Mouse (Mus musculus) spleen, adult 12 weeks (tissue): ENCODE data around the gene Tshb.

Experiments used
- DNase-seq: peaks from one replicate; pipeline ENCODE4 v3.0.0; 2022; ENCODE audit warnings: low spot score

The Tshb gene

DNA sequence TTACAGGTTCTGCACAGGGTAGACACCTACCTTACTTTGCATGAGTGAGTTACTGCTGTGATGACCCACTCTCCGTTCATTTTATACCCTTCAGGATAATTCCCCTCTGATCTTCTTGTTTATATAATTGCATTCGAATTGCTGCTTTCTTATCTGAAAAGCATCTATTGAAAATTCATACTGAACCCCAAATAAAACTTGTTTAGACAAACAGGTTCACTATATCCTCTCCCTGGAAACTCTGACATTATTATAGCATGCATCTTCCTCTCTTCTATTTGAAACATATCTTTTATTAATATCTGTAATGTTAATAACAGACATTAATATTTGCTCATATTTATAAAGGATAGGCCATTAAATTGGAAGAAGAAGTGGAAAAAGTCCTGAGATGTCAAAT is at the start of gene Tshb:
Gene Tshb, minus strand, starts transcription at position 101 of the 400 bp plus-strand sequence.
- no peak for DNase-seq

DNA sequence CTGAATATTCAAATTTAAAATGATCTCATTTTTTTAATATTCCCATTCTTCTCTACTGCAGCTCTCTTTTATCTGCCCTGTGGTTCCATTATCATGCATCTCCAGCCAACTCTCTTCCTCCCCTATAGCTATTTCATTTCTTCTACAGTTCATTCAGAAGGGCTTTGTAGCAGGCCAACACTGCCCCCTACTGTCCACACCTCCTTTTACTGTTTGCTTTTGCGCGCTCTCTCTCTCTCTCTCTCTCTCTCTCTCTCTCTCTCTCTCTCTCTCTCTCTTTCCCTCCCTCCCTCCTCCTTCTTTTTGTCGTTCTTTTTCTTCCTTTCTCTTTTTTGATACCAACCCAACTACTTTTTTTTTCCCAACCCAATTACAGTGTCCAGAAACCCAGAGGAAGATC is 21.4 kb upstream of the Tshb start:
- peak; percentile 38 for DNase-seq

DNA sequence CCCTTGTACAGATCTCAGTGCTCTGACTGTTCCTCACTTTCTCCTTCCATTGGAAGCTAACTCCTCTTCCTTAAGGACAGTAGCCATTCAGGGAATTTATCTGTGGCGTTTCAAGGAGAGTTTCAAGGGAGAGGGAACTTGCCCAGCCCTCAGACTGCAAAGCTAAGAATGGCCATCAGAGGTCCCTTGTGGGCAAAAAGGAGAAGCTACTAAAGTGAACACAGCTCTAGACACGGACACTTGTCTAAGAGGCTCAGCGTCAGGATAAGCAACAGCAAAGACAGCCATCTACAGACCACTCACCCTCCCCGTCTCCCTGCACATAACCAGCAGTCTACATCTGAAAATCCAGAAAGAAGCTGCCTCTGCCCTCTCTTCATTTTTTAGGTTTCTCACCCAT is 4.9 kb upstream of the Tshb start:
- DNase-seq = no peak

- DNase-seq = no peak
These were observed 9.5 kb downstream of the Tshb start for GRCm38 (mm10) chr3:102773018-102773417.

GRCm38 (mm10) chr3:102764850-102765249 is 17.7 kb downstream of the Tshb start:
- no peak for DNase-seq

DNA sequence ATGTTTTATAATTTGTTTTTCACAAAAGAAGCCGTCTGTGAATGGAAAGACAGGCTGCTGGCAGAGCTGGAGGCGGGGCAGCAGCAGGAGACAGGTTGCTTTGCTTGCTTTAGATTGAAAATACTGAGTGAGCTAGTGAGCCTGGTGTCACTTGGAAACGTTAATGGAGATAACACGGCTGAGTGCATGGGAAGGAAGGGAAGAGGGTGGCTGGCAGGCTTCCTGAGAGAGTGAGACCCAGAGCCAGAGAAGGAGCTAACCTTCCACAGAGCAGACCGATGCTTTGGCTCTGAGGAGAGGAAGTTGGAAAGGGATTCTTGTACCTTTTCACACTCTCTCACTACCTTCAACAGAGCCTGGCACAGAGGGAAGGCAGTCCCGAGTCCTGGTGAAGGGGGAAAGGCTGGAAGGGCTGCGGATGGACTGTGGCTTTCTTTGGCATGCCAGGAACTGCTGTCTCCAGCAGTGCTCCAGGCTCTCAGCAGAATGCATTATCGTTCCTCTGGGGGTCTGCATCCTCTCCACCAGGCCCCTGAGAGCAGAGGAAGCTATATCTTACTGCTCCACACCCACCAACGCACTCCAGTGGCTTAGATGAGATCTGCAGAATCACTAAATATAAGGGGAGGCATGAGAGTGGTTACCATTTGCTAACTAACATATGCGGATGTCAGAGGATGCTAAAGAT is 18.7 kb downstream of the Tshb start:
- no peak for DNase-seq

GRCm38 (mm10) chr3:102762388-102762787 is 20.1 kb downstream of the Tshb start:
- DNase-seq = no peak

DNA sequence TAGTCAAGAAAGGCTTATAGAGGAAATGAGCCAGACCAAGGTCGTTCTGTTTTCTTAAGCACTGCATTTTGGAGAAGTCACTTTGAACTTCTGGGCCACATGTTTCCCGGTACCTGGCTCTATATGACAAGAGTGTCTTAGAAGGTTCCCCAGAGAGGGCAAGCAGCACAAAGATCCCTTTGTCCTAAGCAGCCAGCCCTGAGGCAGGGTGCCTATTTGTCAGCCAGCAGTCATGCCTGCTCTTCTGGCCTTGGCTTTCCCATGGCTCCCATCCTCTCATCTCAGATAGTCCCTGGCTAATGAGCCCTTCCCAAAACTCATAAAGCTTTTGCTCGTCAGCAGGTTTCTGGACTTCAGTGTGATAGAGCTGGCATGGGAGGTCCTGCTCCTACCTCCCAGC is 22.3 kb downstream of the Tshb start:
- DNase-seq = no peak

DNA sequence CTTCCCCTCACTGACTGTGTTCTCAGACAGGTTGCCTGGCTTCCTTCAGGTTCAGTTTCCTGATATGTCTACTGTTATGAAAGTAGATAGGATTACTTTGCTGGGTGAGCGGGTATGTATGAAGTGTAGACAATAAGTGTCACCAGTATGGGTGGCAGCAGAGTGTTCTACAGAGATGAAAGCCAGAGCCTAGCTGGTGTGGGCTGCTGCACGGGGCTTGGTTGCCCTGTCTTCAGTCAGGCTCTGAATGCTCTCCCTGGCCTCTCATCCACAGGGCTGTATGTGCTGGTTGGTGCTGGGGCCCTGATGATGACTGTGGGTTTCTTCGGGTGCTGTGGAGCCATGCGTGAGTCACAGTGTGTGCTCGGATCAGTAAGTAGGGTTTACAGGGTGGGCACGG is 25.5 kb downstream of the Tshb start:
- DNase-seq = no peak

DNA sequence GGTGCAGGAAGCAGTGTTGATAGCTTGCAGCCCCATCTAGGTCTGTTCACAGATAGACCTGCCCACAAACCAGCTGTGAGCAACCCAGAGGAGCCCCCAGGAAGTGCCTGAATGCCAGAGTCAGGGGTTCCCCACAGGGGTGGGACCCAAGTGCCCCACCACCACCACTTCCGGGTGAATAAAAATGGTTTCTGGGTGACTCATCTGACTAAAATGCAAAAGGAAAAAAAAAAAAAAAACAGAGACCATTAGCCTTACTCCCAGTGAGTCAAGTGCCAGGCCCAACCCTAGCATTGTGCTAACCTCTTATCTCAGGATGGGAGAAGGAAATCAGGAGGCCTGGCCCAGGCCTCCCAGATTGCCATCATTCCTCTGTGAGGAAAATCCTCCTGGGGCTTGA is 26.7 kb downstream of the Tshb start:
- no peak for DNase-seq

DNA sequence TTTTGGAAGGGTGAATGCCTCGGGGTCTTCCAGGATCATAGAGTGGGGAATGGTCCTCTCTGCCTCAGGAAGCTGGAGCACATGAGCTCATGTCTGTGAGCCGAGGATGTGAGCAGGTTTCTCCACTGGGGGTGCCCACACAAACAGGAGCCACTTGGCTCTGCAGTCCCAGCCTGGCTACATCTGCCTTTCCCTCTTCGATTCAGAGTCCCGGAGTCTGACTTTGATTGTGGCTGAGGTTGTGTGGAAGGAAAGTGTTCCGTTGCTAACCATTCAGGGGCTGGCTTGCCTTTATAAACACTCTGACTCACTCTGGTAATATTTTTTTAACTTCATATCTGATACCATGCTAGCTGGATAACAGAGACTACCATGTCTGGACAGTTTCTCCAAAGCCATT is 30.1 kb downstream of the Tshb start:
- no peak for DNase-seq

GRCm38 (mm10) chr3:102752053-102752452 is 30.5 kb downstream of the Tshb start:
- DNase-seq = no peak

GRCm38 (mm10) chr3:102751536-102751935 is 31.0 kb downstream of the Tshb start:
- no peak for DNase-seq

- DNase-seq = no peak
These were observed 31.4 kb downstream of the Tshb start for GRCm38 (mm10) chr3:102751136-102751535.

DNA sequence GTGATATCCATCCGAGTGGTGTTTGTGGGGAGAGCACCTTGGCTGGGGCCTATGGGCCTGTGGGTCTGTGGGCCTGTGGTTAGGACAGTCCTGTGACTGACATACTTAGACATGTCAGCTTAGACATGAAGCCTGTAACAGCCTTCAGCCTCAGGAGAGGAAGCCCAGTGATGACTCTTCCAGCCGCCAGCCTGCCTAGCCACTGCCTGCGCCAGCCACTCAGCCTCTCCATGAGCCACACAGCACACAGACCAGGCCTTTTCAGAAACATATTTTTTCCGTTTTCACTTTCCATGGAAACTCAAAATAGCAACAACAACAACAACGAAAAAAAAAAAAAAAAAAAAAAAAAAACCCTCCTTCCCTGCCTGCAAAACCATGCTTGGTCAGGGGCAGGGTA is 33.8 kb downstream of the Tshb start:
- DNase-seq = no peak

GRCm38 (mm10) chr3:102748038-102748437 is 34.5 kb downstream of the Tshb start:
- no peak for DNase-seq

DNA sequence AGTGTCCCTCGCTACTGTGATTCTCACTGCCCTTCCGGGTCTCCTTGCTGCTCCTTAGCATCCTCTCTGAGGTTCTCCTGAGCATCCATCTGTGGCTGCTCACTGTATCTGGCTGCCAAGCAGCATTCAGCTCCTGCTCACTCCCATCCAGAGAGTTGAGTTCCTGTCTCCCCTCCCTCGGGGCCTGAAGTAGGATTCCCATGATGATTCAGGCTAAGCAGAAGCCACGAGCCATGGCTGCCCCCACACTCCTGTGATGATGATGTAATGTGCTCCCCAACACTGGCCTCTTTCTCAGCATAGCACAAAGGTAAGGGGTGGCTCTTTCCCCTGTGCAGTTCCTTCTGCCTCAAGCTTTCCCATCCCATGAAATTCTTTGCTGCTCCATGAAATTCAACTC is 36.3 kb downstream of the Tshb start:
- DNase-seq = no peak

- no peak for DNase-seq
These were observed 37.9 kb downstream of the Tshb start for GRCm38 (mm10) chr3:102744657-102745056.

- no peak for DNase-seq
These were observed 38.6 kb downstream of the Tshb start for GRCm38 (mm10) chr3:102743781-102744471.

- no peak for DNase-seq
These were observed 39.3 kb downstream of the Tshb start for GRCm38 (mm10) chr3:102743202-102743601.

DNA sequence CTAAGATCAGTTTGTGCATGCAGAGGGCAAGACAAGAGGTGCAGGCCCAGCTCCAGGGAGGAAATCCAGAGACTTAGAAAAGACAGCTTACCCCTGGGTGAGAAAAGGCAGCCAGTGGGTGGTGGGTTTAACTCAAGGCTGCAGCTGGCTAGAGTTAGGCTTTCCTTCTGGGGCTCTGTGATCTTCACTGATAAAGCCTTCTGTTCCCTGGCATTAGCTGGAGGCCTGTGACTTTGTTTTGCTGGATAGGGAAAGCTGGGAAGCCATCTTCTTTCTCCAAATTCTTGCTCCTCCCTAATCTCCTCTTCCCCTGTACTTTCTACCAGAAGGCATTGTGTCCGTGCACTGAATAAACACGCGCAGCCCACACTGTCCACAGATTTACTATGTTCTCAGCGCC is 39.8 kb downstream of the Tshb start:
- no peak for DNase-seq

GRCm38 (mm10) chr3:102738926-102739325 is 43.6 kb downstream of the Tshb start:
- DNase-seq = no peak

- DNase-seq = no peak
These were observed 44.2 kb downstream of the Tshb start for GRCm38 (mm10) chr3:102738161-102738901.
